Mouse (Mus musculus): ENCODE measurements around the gene Tmem8b. TPM values are rescaled to one million over a fixed set of nuclear protein-coding genes. Genes with fewer than 3 reads are reported as not detected.
A peak's percentile ranks its signal among the peaks of the same experiment; 100 is the strongest.

Tmem8b gene
- polyA plus RNA-seq, 1 experiment from 2014 or later = 2.7 TPM

- ATAC-seq (ENCODE audit: low read depth) (no peak), DNase-seq (ENCODE audit: low spot score) (peak; percentile 72)
- H3K36me3 ChIP-seq (ENCODE audit: control insufficient read depth, insufficient read depth, low read length) = peaks cover 24% of the 10 kb centered on the region
- H3K4me2 ChIP-seq (ENCODE audit: low read depth, low read length) = peak within 1 kb of the TSS; percentile 50
- H3K27ac ChIP-seq (replicated peaks; ENCODE audit: low read depth, low read length) = no peak within 1 kb of the TSS; the same call in 1 of the 2 replicates
- peaks cover 8% of the 10 kb centered on the region; the same call in 1 of the 2 replicates for H3K9me3 ChIP-seq (ENCODE audit: control insufficient read depth, low read length)
- WGBS = 12% methylated on average over 24 of the region's 24 CpGs
- peak within 1 kb of the TSS; percentile 28 for H3K4me3 ChIP-seq (ENCODE audit: low read depth, low read length)
- no peaks in the 10 kb centered on the region for H3K4me1 ChIP-seq (ENCODE audit: control insufficient read depth, insufficient read depth, low read length)
- H3K9ac ChIP-seq (ENCODE audit: low read depth, low read length) = peak within 1 kb of the TSS; percentile 32; the same call in 1 of the 2 replicates
- no peaks in the 10 kb centered on the region for H3K27me3 ChIP-seq (replicated peaks; ENCODE audit: control insufficient read depth, insufficient read depth, low read length)
Measured at GRCm38 (mm10) chr4:43653161-43654015, 15.4 kb upstream of the Tmem8b start, which contains the start of gene Spag8. Spag8 (minus strand) TSS chr4:43653594.

GRCm38 (mm10) chr4:43655656-43656338 is 13.0 kb upstream of the Tmem8b start:
- ATAC-seq (ENCODE audit: low read depth) = peak; percentile 13
- H3K9me3 ChIP-seq (ENCODE audit: control insufficient read depth, low read length) = no peaks in the 10 kb centered on the region
- no peaks in the 10 kb centered on the region for H3K4me1 ChIP-seq (ENCODE audit: control insufficient read depth, insufficient read depth, low read length)
- 0 out of 2 replicates have a peak, but pooled peaks cover 3% of the 10 kb centered on the region for H3K27me3 ChIP-seq (replicated peaks; ENCODE audit: control insufficient read depth, insufficient read depth, low read length)
- peak overlapping the region; percentile 62 for H3K4me2 ChIP-seq (ENCODE audit: low read depth, low read length)
- H3K4me3 ChIP-seq (ENCODE audit: low read depth, low read length) = peak overlapping the region; percentile 79
- H3K36me3 ChIP-seq (ENCODE audit: control insufficient read depth, insufficient read depth, low read length) = 0 out of 2 replicates have a peak, but pooled peaks cover 1% of the 10 kb centered on the region
- H3K27ac ChIP-seq (replicated peaks; ENCODE audit: low read depth, low read length) = peak overlapping the region; percentile 85
- peak; percentile 27 for DNase-seq (ENCODE audit: low spot score)
- peak overlapping the region; percentile 86 for H3K9ac ChIP-seq (ENCODE audit: low read depth, low read length)
- 7% methylated on average over 18 of the region's 34 CpGs for WGBS

GRCm38 (mm10) chr4:43656339-43657109 is 12.2 kb upstream of the Tmem8b start, which contains the start of gene Hint2:
Hint2 (minus strand) TSS chr4:43656466.
- no peaks in the 10 kb centered on the region for H3K36me3 ChIP-seq (ENCODE audit: control insufficient read depth, insufficient read depth, low read length)
- peak within 1 kb of the TSS; percentile 86 for H3K9ac ChIP-seq (ENCODE audit: low read depth, low read length)
- ATAC-seq (ENCODE audit: low read depth) (peak; percentile 96), DNase-seq (ENCODE audit: low spot score) (peak; percentile 99)
- 0 out of 2 replicates have a peak, but pooled peaks cover 8% of the 10 kb centered on the region for H3K27me3 ChIP-seq (replicated peaks; ENCODE audit: control insufficient read depth, insufficient read depth, low read length)
- no peaks in the 10 kb centered on the region for H3K9me3 ChIP-seq (ENCODE audit: control insufficient read depth, low read length)
- peak within 1 kb of the TSS; percentile 62 for H3K4me2 ChIP-seq (ENCODE audit: low read depth, low read length)
- H3K27ac ChIP-seq (replicated peaks; ENCODE audit: low read depth, low read length) = peak within 1 kb of the TSS; percentile 85
- 1% methylated on average over 31 of the region's 34 CpGs for WGBS
- H3K4me1 ChIP-seq (ENCODE audit: control insufficient read depth, insufficient read depth, low read length) = no peaks in the 10 kb centered on the region
- peak within 1 kb of the TSS; percentile 79 for H3K4me3 ChIP-seq (ENCODE audit: low read depth, low read length)

GRCm38 (mm10) chr4:43657146-43657545 is 11.6 kb upstream of the Tmem8b start:
- no peak overlapping the region for H3K9ac ChIP-seq (ENCODE audit: low read depth, low read length)
- H3K4me2 ChIP-seq (ENCODE audit: low read depth, low read length) = peak overlapping the region; percentile 62
- H3K27me3 ChIP-seq (replicated peaks; ENCODE audit: control insufficient read depth, insufficient read depth, low read length) = peaks cover 15% of the 10 kb centered on the region; the same call in 1 of the 2 replicates
- H3K36me3 ChIP-seq (ENCODE audit: control insufficient read depth, insufficient read depth, low read length) = no peaks in the 10 kb centered on the region
- H3K4me1 ChIP-seq (ENCODE audit: control insufficient read depth, insufficient read depth, low read length) = no peaks in the 10 kb centered on the region
- H3K27ac ChIP-seq (replicated peaks; ENCODE audit: low read depth, low read length) = no peak overlapping the region
- ATAC-seq (ENCODE audit: low read depth) (no peak), DNase-seq (ENCODE audit: low spot score) (no peak)
- 57% methylated on average over 4 of the region's 4 CpGs for WGBS
- no peaks in the 10 kb centered on the region for H3K9me3 ChIP-seq (ENCODE audit: control insufficient read depth, low read length)
- H3K4me3 ChIP-seq (ENCODE audit: low read depth, low read length) = peak overlapping the region; percentile 79

GRCm38 (mm10) chr4:43666412-43666811 is 2.4 kb upstream of the Tmem8b start:
- Histone ChIP-seq H3K9ac (ENCODE audit: low read depth, low read length) (no peak overlapping the region), H3K4me2 (ENCODE audit: low read depth, low read length) (no peak overlapping the region)
- ATAC-seq (ENCODE audit: low read depth) = no peak

GRCm38 (mm10) chr4:43669428-43669794 is 640 bp downstream of the Tmem8b start:
- Histone ChIP-seq H3K27me3 (replicated peaks; ENCODE audit: control insufficient read depth, insufficient read depth, low read length) (peaks cover 4% of the 10 kb centered on the region; the same call in 1 of the 2 replicates), H3K36me3 (ENCODE audit: control insufficient read depth, insufficient read depth, low read length) (peaks cover 5% of the 10 kb centered on the region; the same call in 1 of the 2 replicates), H3K4me3 (ENCODE audit: low read depth, low read length) (peak overlapping the region; percentile 85), H3K27ac (replicated peaks; ENCODE audit: low read depth, low read length) (peak overlapping the region; percentile 75), H3K9me3 (ENCODE audit: control insufficient read depth, low read length) (no peaks in the 10 kb centered on the region), H3K9ac (ENCODE audit: low read depth, low read length) (peak overlapping the region; percentile 90), H3K4me2 (ENCODE audit: low read depth, low read length) (peak overlapping the region; percentile 90), H3K4me1 (ENCODE audit: control insufficient read depth, insufficient read depth, low read length) (peaks cover 19% of the 10 kb centered on the region; the same call in 1 of the 2 replicates)
- ATAC-seq (ENCODE audit: low read depth) (peak; percentile 80), DNase-seq (ENCODE audit: low spot score) (peak; percentile 47)
- WGBS = 0% methylated on average over 11 of the region's 25 CpGs

More at GRCm38 (mm10) chr4:43666412-43666811, 2.4 kb upstream of the Tmem8b start:
- WGBS = 26% methylated on average over 4 of the region's 4 CpGs
- Histone ChIP-seq H3K4me1 (ENCODE audit: control insufficient read depth, insufficient read depth, low read length) (peaks cover 18% of the 10 kb centered on the region; the same call in 1 of the 2 replicates), H3K36me3 (ENCODE audit: control insufficient read depth, insufficient read depth, low read length) (no peaks in the 10 kb centered on the region), H3K27ac (replicated peaks; ENCODE audit: low read depth, low read length) (no peak overlapping the region), H3K9me3 (ENCODE audit: control insufficient read depth, low read length) (no peaks in the 10 kb centered on the region), H3K4me3 (ENCODE audit: low read depth, low read length) (no peak overlapping the region), H3K27me3 (replicated peaks; ENCODE audit: control insufficient read depth, insufficient read depth, low read length) (peaks cover 20% of the 10 kb centered on the region)
- no peak for DNase-seq (ENCODE audit: low spot score)

- Histone ChIP-seq H3K36me3 (ENCODE audit: control insufficient read depth, insufficient read depth, low read length) (peaks cover 27% of the 10 kb centered on the region; the same call in 1 of the 2 replicates), H3K9ac (ENCODE audit: low read depth, low read length) (no peak overlapping the region), H3K4me3 (ENCODE audit: low read depth, low read length) (no peak overlapping the region), H3K27ac (replicated peaks; ENCODE audit: low read depth, low read length) (no peak overlapping the region), H3K27me3 (replicated peaks; ENCODE audit: control insufficient read depth, insufficient read depth, low read length) (no peaks in the 10 kb centered on the region), H3K4me2 (ENCODE audit: low read depth, low read length) (no peak overlapping the region), H3K9me3 (ENCODE audit: control insufficient read depth, low read length) (no peaks in the 10 kb centered on the region), H3K4me1 (ENCODE audit: control insufficient read depth, insufficient read depth, low read length) (peaks cover 19% of the 10 kb centered on the region; the same call in 1 of the 2 replicates)
- 0 out of 2 replicates have a peak, but pooled peaks have one; percentile 21 for ATAC-seq (ENCODE audit: low read depth)
- WGBS = 9% methylated on average over 2 of the region's 2 CpGs
- peak; percentile 94 for DNase-seq (ENCODE audit: low spot score)
Measured at GRCm38 (mm10) chr4:43672070-43672469, 3.3 kb downstream of the Tmem8b start.

GRCm38 (mm10) chr4:43673703-43674102 is 4.9 kb downstream of the Tmem8b start:
- Histone ChIP-seq H3K27ac (replicated peaks; ENCODE audit: low read depth, low read length) (no peak overlapping the region), H3K4me3 (ENCODE audit: low read depth, low read length) (no peak overlapping the region), H3K36me3 (ENCODE audit: control insufficient read depth, insufficient read depth, low read length) (peaks cover 29% of the 10 kb centered on the region; the same call in 1 of the 2 replicates), H3K9me3 (ENCODE audit: control insufficient read depth, low read length) (no peaks in the 10 kb centered on the region), H3K9ac (ENCODE audit: low read depth, low read length) (no peak overlapping the region), H3K4me2 (ENCODE audit: low read depth, low read length) (no peak overlapping the region), H3K4me1 (ENCODE audit: control insufficient read depth, insufficient read depth, low read length) (peaks cover 18% of the 10 kb centered on the region; the same call in 1 of the 2 replicates), H3K27me3 (replicated peaks; ENCODE audit: control insufficient read depth, insufficient read depth, low read length) (no peaks in the 10 kb centered on the region)
- DNase-seq (ENCODE audit: low spot score) (no peak), ATAC-seq (ENCODE audit: low read depth) (no peak)
- 78% methylated on average over 8 of the region's 8 CpGs for WGBS
